Mouse (Mus musculus): ENCODE results near the gene Tgif1. TPM values are rescaled to one million over a fixed set of nuclear protein-coding genes. Genes with fewer than 3 reads are reported as not detected.

Gene Tgif1
- polyA plus RNA-seq, 1 experiment from 2014 or later = 9.0 TPM

- Histone ChIP-seq H3K4me2 (ENCODE audit: low read depth, low read length) (no peak overlapping the region), H3K9me3 (replicated peaks; ENCODE audit: control insufficient read depth, low read length) (no peaks in the 10 kb centered on the region), H3K27ac (ENCODE audit: low read length) (no peak overlapping the region), H3K36me3 (ENCODE audit: control insufficient read depth, insufficient read depth) (no peaks in the 10 kb centered on the region), H3K4me3 (ENCODE audit: low read depth, low read length) (no peak overlapping the region), H3K9ac (ENCODE audit: low read depth, low read length) (no peak overlapping the region), H3K27me3 (ENCODE audit: control insufficient read depth, insufficient read depth, low read depth, low read length) (no peaks in the 10 kb centered on the region), H3K4me1 (ENCODE audit: control insufficient read depth, low read depth, low read length) (no peaks in the 10 kb centered on the region)
- WGBS (ENCODE audit: insufficient replicate concordance) = 41% methylated on average over 6 of the region's 6 CpGs
- no peak for ATAC-seq (ENCODE audit: low read depth)
These were observed 58.6 kb downstream of the Tgif1 start for GRCm38 (mm10) chr17:70794722-70795121.

GRCm38 (mm10) chr17:70794291-70794690 is 59.1 kb downstream of the Tgif1 start:
- Histone ChIP-seq H3K4me1 (ENCODE audit: control insufficient read depth, low read depth, low read length) (no peaks in the 10 kb centered on the region), H3K4me3 (ENCODE audit: low read depth, low read length) (no peak overlapping the region), H3K27ac (ENCODE audit: low read length) (no peak overlapping the region), H3K27me3 (ENCODE audit: control insufficient read depth, insufficient read depth, low read depth, low read length) (no peaks in the 10 kb centered on the region), H3K9me3 (replicated peaks; ENCODE audit: control insufficient read depth, low read length) (no peaks in the 10 kb centered on the region), H3K36me3 (ENCODE audit: control insufficient read depth, insufficient read depth) (no peaks in the 10 kb centered on the region), H3K9ac (ENCODE audit: low read depth, low read length) (no peak overlapping the region), H3K4me2 (ENCODE audit: low read depth, low read length) (no peak overlapping the region)
- WGBS (ENCODE audit: insufficient replicate concordance) = 39% methylated on average over 7 of the region's 7 CpGs
- no peak for ATAC-seq (ENCODE audit: low read depth)

MicroRNAs encoded within 50 kb of the gene (microRNA counts, 519-probe panel; counts per million panel counts)
- microRNA mmu-miR-1195 = 2,031 counts per million, percentile 27 among the panel's probes with 10 or more counts

Small RNAs within 50 kb of the gene (microRNA-seq; reads per million reads assigned to microRNA genes)
- not detected for gene Mir1195

Other genes starting within 250 kb of the Tgif1 start
- gene Myom1, start 149.1 kb upstream of the Tgif1 start, polyA plus RNA-seq (2015; fragmentation: Nextera tagmentation; extraction: Ambion mirVana) = 2.1 and 3.3 TPM in 2 replicates
- 171 and 182 TPM in 2 replicates for gene Myl12a, start 149.3 kb upstream of the Tgif1 start, polyA plus RNA-seq (2015; fragmentation: Nextera tagmentation; extraction: Ambion mirVana)